10 mouse cellular contexts compared by ENCODE assay signal in the genomic region with DNA sequence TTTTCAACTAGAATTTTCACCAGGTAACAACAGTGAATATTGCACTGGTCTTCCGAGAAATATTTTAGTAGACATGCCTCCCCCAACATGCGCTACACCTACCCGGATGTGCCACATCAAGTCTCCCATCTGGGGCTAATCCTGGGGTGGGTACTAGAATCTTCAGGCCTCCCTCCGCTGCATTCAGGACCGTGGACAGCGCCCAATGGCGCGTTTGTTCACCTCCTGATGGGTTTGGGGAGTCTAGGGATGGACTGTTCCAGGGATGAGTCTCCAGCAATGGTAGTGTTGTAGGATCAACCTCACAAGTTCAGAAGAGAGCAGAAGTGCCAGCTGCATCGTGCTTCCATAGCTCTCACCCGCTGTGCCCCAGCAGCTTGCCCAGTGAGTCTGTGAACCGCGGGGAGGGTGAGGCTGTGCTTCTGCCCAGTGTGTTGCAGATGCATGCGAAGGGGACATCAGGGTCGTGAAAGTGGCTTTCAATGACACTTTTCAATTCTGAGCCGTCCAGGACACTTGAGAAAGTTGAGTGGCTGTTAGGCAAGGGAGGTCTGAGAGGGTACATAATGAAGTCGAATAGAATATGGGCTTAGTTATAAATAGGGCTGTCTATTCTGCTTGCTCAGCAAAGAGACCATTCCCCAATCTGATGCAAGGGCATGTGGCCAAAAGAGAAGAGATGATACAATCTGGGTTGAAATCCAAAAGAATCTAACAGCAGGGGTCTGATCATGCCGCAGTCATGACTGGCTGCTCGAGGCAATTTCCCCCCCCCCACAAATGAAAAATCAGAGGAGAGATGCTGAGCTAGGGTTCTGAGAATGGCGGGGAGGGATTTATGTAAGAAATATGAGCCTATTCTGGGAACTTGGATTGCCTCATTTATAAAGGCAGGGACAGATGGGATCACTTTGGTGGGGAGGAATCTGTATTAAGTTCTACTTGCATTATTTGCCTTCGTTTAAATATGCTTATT.
DNase-seq lines count a peak whose midpoint lies in the region; ATAC-seq lines count a peak whose summit lies in the region.
"Had no signal": no experiment of that assay in that cellular context is flagged by ENCODE, and none has a peak within 500 bp of the region (broad histone marks: within the 10 kb centered on the region; RNA-seq: fewer than 3 reads in every experiment).

No protein-coding gene starts in this region.

- no peak overlapping the region for H3K9ac ChIP-seq in liver, embryonic 11.5 days (ENCODE audit: low read depth, low read length)
- H3K9ac ChIP-seq in liver, embryonic 12.5 days = no peak overlapping the region
- H3K9ac ChIP-seq in forebrain, embryonic 13.5 days = no peak overlapping the region
- H3K9ac ChIP-seq in neural tube, embryonic 11.5 days (ENCODE audit: low read length) = no peak overlapping the region
- H3K9ac ChIP-seq: liver, embryonic 15.5 days had no signal

- DNase-seq in adrenal gland, postnatal 10 days = peak; percentile 41
- DNase-seq in adrenal gland, adult 2 months = no peak
- peak; percentile 48 for DNase-seq in liver, embryonic 11.5 days (ENCODE audit: low spot score)
- DNase-seq in neural tube, embryonic 11.5 days (ENCODE audit: low spot score) = peak; percentile 55
- DNase-seq in left cerebral cortex, postnatal 10 days (ENCODE audit: extremely low spot score in 1 of 2, low spot score in 2 of 2) = no peak
- DNase-seq in T-cell, adult 2 months (ENCODE audit: low spot score) = no peak
- DNase-seq: kidney, adult 11 months had no signal

- H3K4me2 ChIP-seq in liver, embryonic 11.5 days = no peak overlapping the region
- H3K4me2 ChIP-seq in liver, embryonic 12.5 days = no peak overlapping the region
- H3K4me2 ChIP-seq in forebrain, embryonic 13.5 days = no peak overlapping the region
- no peak overlapping the region for H3K4me2 ChIP-seq in neural tube, embryonic 11.5 days (ENCODE audit: low read depth)
- H3K4me2 ChIP-seq: liver, embryonic 15.5 days had no signal

- no peak for ATAC-seq in liver, embryonic 11.5 days (replicated peaks; ENCODE audit: low FRiP score)
- ATAC-seq in liver, embryonic 12.5 days = no peak
- peak; percentile 36; the same call in 1 of the 2 replicates for ATAC-seq in forebrain, embryonic 13.5 days
- no peak for ATAC-seq in neural tube, embryonic 11.5 days (ENCODE audit: insufficient read depth, low FRiP score, low TSS enrichment)

- no peaks in the 10 kb centered on the region for H3K36me3 ChIP-seq in liver, embryonic 11.5 days (ENCODE audit: control insufficient read depth, insufficient read depth, low read length)
- no peaks in the 10 kb centered on the region for H3K36me3 ChIP-seq in liver, embryonic 12.5 days
- no peaks in the 10 kb centered on the region for H3K36me3 ChIP-seq in forebrain, embryonic 13.5 days (ENCODE audit: poor library complexity, severe bottlenecking)
- H3K36me3 ChIP-seq in neural tube, embryonic 11.5 days (ENCODE audit: control insufficient read depth, insufficient read depth, low read length) = no peaks in the 10 kb centered on the region
- H3K36me3 ChIP-seq: liver, embryonic 15.5 days had no signal

- H3K9me3 ChIP-seq in liver, embryonic 11.5 days (ENCODE audit: control insufficient read depth, low read length) = no peaks in the 10 kb centered on the region
- peaks cover 39% of the 10 kb centered on the region for H3K9me3 ChIP-seq in liver, embryonic 12.5 days (replicated peaks)
- no peaks in the 10 kb centered on the region for H3K9me3 ChIP-seq in forebrain, embryonic 13.5 days (replicated peaks)
- H3K9me3 ChIP-seq in neural tube, embryonic 11.5 days (ENCODE audit: control insufficient read depth, low read length) = no peaks in the 10 kb centered on the region

- intact Hi-C loops in left cerebral cortex, postnatal 10 days (cut with DNase I) = no loop called here

- 61% methylated on average over 20 of the region's 20 CpGs for WGBS in liver, embryonic 11.5 days
- 50% methylated on average over 20 of the region's 20 CpGs for WGBS in liver, embryonic 12.5 days (ENCODE audit: insufficient replicate concordance)
- WGBS in forebrain, embryonic 13.5 days = 57% methylated on average over 20 of the region's 20 CpGs
- 67% methylated on average over 20 of the region's 20 CpGs for WGBS in neural tube, embryonic 11.5 days

- no peak overlapping the region for H3K4me3 ChIP-seq in liver, embryonic 11.5 days (ENCODE audit: low read depth, low read length)
- H3K4me3 ChIP-seq in liver, embryonic 12.5 days = no peak overlapping the region
- no peak overlapping the region for H3K4me3 ChIP-seq in forebrain, embryonic 13.5 days
- no peak overlapping the region for H3K4me3 ChIP-seq in neural tube, embryonic 11.5 days (ENCODE audit: low read depth, low read length)
- H3K4me3 ChIP-seq: liver, embryonic 15.5 days had no signal

- H3K27ac ChIP-seq in liver, embryonic 11.5 days (ENCODE audit: low read depth, low read length) = no peak overlapping the region
- H3K27ac ChIP-seq in liver, embryonic 12.5 days = no peak overlapping the region
- H3K27ac ChIP-seq in forebrain, embryonic 13.5 days = no peak overlapping the region
- H3K27ac ChIP-seq in neural tube, embryonic 11.5 days (ENCODE audit: low read depth, low read length) = no peak overlapping the region
- H3K27ac ChIP-seq: liver, embryonic 15.5 days had no signal

- H3K4me1 ChIP-seq in liver, embryonic 11.5 days (replicated peaks; ENCODE audit: control insufficient read depth, insufficient read depth, low read length) = no peaks in the 10 kb centered on the region
- no peaks in the 10 kb centered on the region for H3K4me1 ChIP-seq in liver, embryonic 12.5 days
- 0 out of 2 replicates have a peak, but pooled peaks cover 6% of the 10 kb centered on the region for H3K4me1 ChIP-seq in forebrain, embryonic 13.5 days
- no peaks in the 10 kb centered on the region for H3K4me1 ChIP-seq in neural tube, embryonic 11.5 days (ENCODE audit: control insufficient read depth, insufficient read depth, low read length)
- H3K4me1 ChIP-seq: liver, embryonic 15.5 days had no signal

- H3K27me3 ChIP-seq in liver, embryonic 11.5 days (replicated peaks; ENCODE audit: control insufficient read depth, insufficient read depth, low read length) = no peaks in the 10 kb centered on the region
- no peaks in the 10 kb centered on the region for H3K27me3 ChIP-seq in liver, embryonic 12.5 days (replicated peaks)
- H3K27me3 ChIP-seq in forebrain, embryonic 13.5 days = no peaks in the 10 kb centered on the region
- no peaks in the 10 kb centered on the region for H3K27me3 ChIP-seq in neural tube, embryonic 11.5 days (ENCODE audit: control insufficient read depth, insufficient read depth, low read length)
- H3K27me3 ChIP-seq: liver, embryonic 15.5 days had no signal

Comparison
In these comparisons a context has a peak if more than half of its experiments do, and no peak if none do; other contexts are left out.
1. DNase-seq: peak in adrenal gland, postnatal 10 days (single experiment), liver, embryonic 11.5 days (single experiment) and neural tube, embryonic 11.5 days (single experiment); none in adrenal gland, adult 2 months (single experiment), left cerebral cortex, postnatal 10 days (0 of 2) and T-cell, adult 2 months (single experiment).